Mouse (Mus musculus): ENCODE measurements around the gene Fancc.

Gene Fancc

GRCm38 (mm10) chr13:63246332-63246940, 250.6 kb downstream of the Fancc start:
- no peak for DNase-seq (ENCODE audit: low spot score)

GRCm38 (mm10) chr13:63245812-63246211, 251.3 kb downstream of the Fancc start:
- DNase-seq (ENCODE audit: low spot score) = no peak

- no peak for DNase-seq (ENCODE audit: low spot score)
These were observed 251.9 kb downstream of the Fancc start for GRCm38 (mm10) chr13:63245218-63245617.

GRCm38 (mm10) chr13:63244425-63244824, 252.7 kb downstream of the Fancc start:
- DNase-seq (ENCODE audit: low spot score) = no peak

- DNase-seq (ENCODE audit: low spot score) = no peak
These were observed 253.5 kb downstream of the Fancc start for GRCm38 (mm10) chr13:63243586-63243985.

GRCm38 (mm10) chr13:63242401-63243192, 254.5 kb downstream of the Fancc start:
- no peak for DNase-seq (ENCODE audit: low spot score)

- DNase-seq (ENCODE audit: low spot score) = no peak
These were observed 255.4 kb downstream of the Fancc start for GRCm38 (mm10) chr13:63241665-63242064.

GRCm38 (mm10) chr13:63240835-63241234, 256.2 kb downstream of the Fancc start:
- no peak for DNase-seq (ENCODE audit: low spot score)

GRCm38 (mm10) chr13:63239877-63240671, 257.0 kb downstream of the Fancc start:
- DNase-seq (ENCODE audit: low spot score) = peak; percentile 89

- DNase-seq (ENCODE audit: low spot score) = no peak
These were observed 257.7 kb downstream of the Fancc start for GRCm38 (mm10) chr13:63239301-63239804.

GRCm38 (mm10) chr13:63238045-63238444, 259.0 kb downstream of the Fancc start:
- no peak for DNase-seq (ENCODE audit: low spot score)

- DNase-seq (ENCODE audit: low spot score) = no peak
These were observed 260.8 kb downstream of the Fancc start for GRCm38 (mm10) chr13:63236159-63236893.

GRCm38 (mm10) chr13:63235551-63235950, 261.5 kb downstream of the Fancc start:
- DNase-seq (ENCODE audit: low spot score) = no peak
